Comparison of ENCODE assay signal across 9 mouse cellular contexts in the genomic region with DNA sequence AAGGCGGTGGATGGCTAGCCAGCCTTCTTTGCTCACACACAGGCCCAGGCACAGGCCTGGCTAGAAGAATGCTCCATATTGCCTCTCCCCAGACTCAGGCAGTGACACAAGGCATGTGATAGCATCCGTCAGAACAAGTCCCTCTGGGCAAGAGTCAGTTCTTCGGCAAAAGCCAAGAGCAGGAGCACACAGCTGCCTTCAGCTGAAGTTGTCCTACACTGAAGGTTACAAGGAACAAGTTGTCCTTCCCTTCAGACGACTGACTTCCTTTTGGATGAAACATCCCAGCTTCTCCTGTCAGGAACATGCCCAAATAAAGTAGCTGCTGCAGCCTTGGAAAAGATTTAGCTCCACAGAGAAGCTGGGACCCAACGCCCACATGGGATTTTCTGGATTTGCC.
DNase-seq lines count a peak whose midpoint lies in the region; ATAC-seq and TF ChIP-seq lines count a peak whose summit lies in the region.
"Had no signal": no experiment of that assay in that cellular context is flagged by ENCODE, and none has a peak within 500 bp of the region (broad histone marks: within the 10 kb centered on the region; RNA-seq: fewer than 3 reads in every experiment).

No protein-coding gene starts in this region.

- WGBS in heart, embryonic 16.5 days = 58% methylated on average over 5 of the region's 5 CpGs
- WGBS in limb, embryonic 13.5 days = 76% methylated on average over 5 of the region's 5 CpGs

- H3K9ac ChIP-seq in heart, embryonic 16.5 days (ENCODE audit: low read length) = no peak overlapping the region
- H3K9ac ChIP-seq in limb, embryonic 13.5 days = no peak overlapping the region

- H3K4me3 ChIP-seq in testis, adult 2 months (ENCODE audit: control insufficient read depth, low read depth, low read length) = no peak overlapping the region
- H3K4me3 ChIP-seq in heart, embryonic 16.5 days (ENCODE audit: low read length) = no peak overlapping the region
- H3K4me3 ChIP-seq in limb, embryonic 13.5 days = no peak overlapping the region

- DNase-seq in testis, postnatal 10 days (ENCODE audit: low spot score) = no peak
- peak; percentile 57 for DNase-seq in testis, postnatal 14 days (ENCODE audit: low spot score)
- DNase-seq in cerebellum, postnatal 4 days (ENCODE audit: low spot score in 2 of 2) = no peak
- DNase-seq in right cerebral cortex, postnatal 4 days = no peak
- DNase-seq in layer of hippocampus, postnatal 10 days (ENCODE audit: low spot score in 2 of 2) = no peak
- DNase-seq: cerebellum, adult 11 months had no signal

- no peak overlapping the region for H3K4me2 ChIP-seq in heart, embryonic 16.5 days (ENCODE audit: low read depth, low read length)
- no peak overlapping the region for H3K4me2 ChIP-seq in limb, embryonic 13.5 days (replicated peaks)

- no peak for ATAC-seq in heart, embryonic 16.5 days (replicated peaks; ENCODE audit: extremely low read depth, insufficient read depth, low FRiP score)
- ATAC-seq in limb, embryonic 13.5 days (ENCODE audit: low FRiP score, low read depth) = no peak

- peaks cover 8% of the 10 kb centered on the region for H3K4me1 ChIP-seq in testis, adult 2 months (ENCODE audit: control insufficient read depth, insufficient read depth, low read length)
- H3K4me1 ChIP-seq in heart, embryonic 16.5 days (ENCODE audit: control insufficient read depth, insufficient read depth, low read length) = peaks cover 11% of the 10 kb centered on the region
- H3K4me1 ChIP-seq in limb, embryonic 13.5 days = peaks cover 23% of the 10 kb centered on the region

- H3K27me3 ChIP-seq in testis, adult 2 months (ENCODE audit: control insufficient read depth, insufficient read depth, low read length) = no peaks in the 10 kb centered on the region
- H3K27me3 ChIP-seq in heart, embryonic 16.5 days (ENCODE audit: control insufficient read depth, insufficient read depth, low read length) = no peaks in the 10 kb centered on the region
- H3K27me3 ChIP-seq in limb, embryonic 13.5 days = no peaks in the 10 kb centered on the region

- no peak for TF ChIP-seq CTCF in testis, adult 2 months (IDR thresholded peaks at IDR 0.05; ENCODE audit: control insufficient read depth, insufficient read depth, insufficient replicate concordance, low read depth, low read length)

- no peak for TF ChIP-seq POLR2A in testis, adult 2 months (IDR thresholded peaks at IDR 0.05; ENCODE audit: control insufficient read depth, low read depth, low read length)

- H3K9me3 ChIP-seq in heart, embryonic 16.5 days (replicated peaks; ENCODE audit: control insufficient read depth, low read length) = no peaks in the 10 kb centered on the region
- no peaks in the 10 kb centered on the region for H3K9me3 ChIP-seq in limb, embryonic 13.5 days

- H3K36me3 ChIP-seq in testis, adult 2 months (ENCODE audit: control insufficient read depth, insufficient read depth, low read length) = no peaks in the 10 kb centered on the region
- no peaks in the 10 kb centered on the region for H3K36me3 ChIP-seq in heart, embryonic 16.5 days (ENCODE audit: control insufficient read depth, insufficient read depth)
- H3K36me3 ChIP-seq in limb, embryonic 13.5 days = no peaks in the 10 kb centered on the region

- peak overlapping the region; percentile 50 for H3K27ac ChIP-seq in testis, adult 2 months (ENCODE audit: control insufficient read depth, insufficient read depth, low read depth, low read length)
- H3K27ac ChIP-seq in heart, embryonic 16.5 days (ENCODE audit: low read length) = peak overlapping the region; percentile 72
- H3K27ac ChIP-seq in limb, embryonic 13.5 days = peak overlapping the region; percentile 63
